Mouse (Mus musculus): ENCODE data around the gene Gm49673.
"Not testable (repeated sequence)": the region's sequence is repeated elsewhere in the genome, so short reads cannot be mapped to it uniquely, and the experiment has no call there.

Gene Gm49673

GRCm38 (mm10) chr17:8147439-8148316 is at the start of gene Gm49673, which contains the start of gene Rnaset2a:
Gene Gm49673, minus strand, starts transcription at chr17:8147788.
Gene Rnaset2a, minus strand, starts transcription at chr17:8148097.
- peak; percentile 64 for DNase-seq

GRCm38 (mm10) chr17:8195685-8196376 is 48.2 kb upstream of the Gm49673 start:
- DNase-seq = peak; percentile 13

- no peak for DNase-seq
These were observed 46.1 kb upstream of the Gm49673 start for GRCm38 (mm10) chr17:8193678-8194077.

GRCm38 (mm10) chr17:8184217-8184616 is 36.6 kb upstream of the Gm49673 start:
- DNase-seq = no peak

GRCm38 (mm10) chr17:8183815-8184214 is 36.2 kb upstream of the Gm49673 start:
- DNase-seq = no peak

- no peak for DNase-seq
These were observed 29.5 kb upstream of the Gm49673 start for GRCm38 (mm10) chr17:8177090-8177489.

GRCm38 (mm10) chr17:8171081-8171480 is 23.5 kb upstream of the Gm49673 start:
- DNase-seq = no peak

- no peak for DNase-seq
These were observed 22.7 kb upstream of the Gm49673 start for GRCm38 (mm10) chr17:8170331-8170730.

GRCm38 (mm10) chr17:8167436-8167835 is 19.8 kb upstream of the Gm49673 start:
- peak; percentile 49 for DNase-seq

GRCm38 (mm10) chr17:8166454-8166853 is 18.9 kb upstream of the Gm49673 start:
- DNase-seq = peak; percentile 63

- DNase-seq = peak; percentile 38
These were observed 18.4 kb upstream of the Gm49673 start for GRCm38 (mm10) chr17:8165977-8166376.

- DNase-seq = peak; percentile 50
These were observed 18.0 kb upstream of the Gm49673 start for GRCm38 (mm10) chr17:8165608-8165945.

GRCm38 (mm10) chr17:8164701-8165607 is 17.4 kb upstream of the Gm49673 start, which contains the start of gene Fgfr1op:
Gene Fgfr1op, plus strand, starts transcription at chr17:8165501.
- peak; percentile 85 for DNase-seq

GRCm38 (mm10) chr17:8160969-8161368 is 13.4 kb upstream of the Gm49673 start:
- DNase-seq = peak; percentile 70

- DNase-seq = not testable (repeated sequence)
These were observed 11.0 kb upstream of the Gm49673 start for GRCm38 (mm10) chr17:8158627-8159026.

GRCm38 (mm10) chr17:8155982-8156381 is 8.4 kb upstream of the Gm49673 start:
- DNase-seq = not testable (repeated sequence)

GRCm38 (mm10) chr17:8155010-8155409 is 7.4 kb upstream of the Gm49673 start:
- DNase-seq = peak; percentile 58

- peak; percentile 30 for DNase-seq
These were observed 657 bp downstream of the Gm49673 start for GRCm38 (mm10) chr17:8146931-8147330.

- DNase-seq = peak; percentile 89
These were observed 3.5 kb downstream of the Gm49673 start for GRCm38 (mm10) chr17:8143802-8144673.

- DNase-seq = not testable (repeated sequence)
These were observed 7.4 kb downstream of the Gm49673 start for GRCm38 (mm10) chr17:8140210-8140609.

- DNase-seq = not testable (repeated sequence)
These were observed 9.5 kb downstream of the Gm49673 start for GRCm38 (mm10) chr17:8138116-8138515.

- DNase-seq = not testable (repeated sequence)
These were observed 16.7 kb downstream of the Gm49673 start for GRCm38 (mm10) chr17:8130849-8131248.
